Mouse (Mus musculus) C2C12 (cell line): Measurements from ENCODE around the gene Gtf2i.

Source experiments
- CTCF ChIP-seq: IDR thresholded peaks from one replicate; pipeline ENCODE4 v1.5.1; 2011; ENCODE audit not compliant: control insufficient read depth, insufficient read depth, insufficient read length
- FOSL1 ChIP-seq: IDR thresholded peaks from one replicate; pipeline ENCODE4 v1.8.0; 2011; ENCODE audit warnings: mild to moderate bottlenecking, low read length; ENCODE audit not compliant: poor library complexity, insufficient read depth, severe bottlenecking
- MAX ChIP-seq: IDR thresholded peaks from one replicate; pipeline ENCODE4 v1.6.1; 2011; ENCODE audit warnings: mild to moderate bottlenecking, control low read depth
- USF1 ChIP-seq: IDR thresholded peaks from one replicate; pipeline ENCODE4 v1.6.1; 2011; ENCODE audit warnings: low read depth, mild to moderate bottlenecking, control low read depth, moderate library complexity

GRCm38 (mm10) chr5:134275021-134275420 lies 39.5 kb downstream of the Gtf2i start:
- TF ChIP-seq CTCF = no peak
- no peak for TF ChIP-seq FOSL1
- TF ChIP-seq USF1 = no peak
- no peak for TF ChIP-seq MAX
